Mouse (Mus musculus): Measurements from ENCODE around the gene Nbl1.

Nbl1 gene

GRCm38 (mm10) chr4:139033263-139034009 lies 59.4 kb downstream of the Nbl1 start:
- in situ Hi-C loops (cut with MboI, MseI): no loop called here

- in situ Hi-C loops (cut with MboI, MseI): no loop called here
These were observed 60.3 kb downstream of the Nbl1 start for GRCm38 (mm10) chr4:139032521-139032920.
